ENCODE assay signal across 8 mouse cellular contexts in genomic region chr15:12667760-12668520, GRCm38 (mm10).
DNase-seq lines count a peak whose midpoint lies in the region; ATAC-seq and TF ChIP-seq lines count a peak whose summit lies in the region.

No protein-coding gene starts in this region.

- 32% methylated on average over 21 of the region's 21 CpGs for WGBS in kidney, postnatal 0 days
- WGBS in intestine, postnatal 0 days = 54% methylated on average over 21 of the region's 21 CpGs
- WGBS in midbrain, embryonic 16.5 days = 52% methylated on average over 21 of the region's 21 CpGs

- no peaks in the 10 kb centered on the region for H3K36me3 ChIP-seq in kidney, postnatal 0 days (ENCODE audit: insufficient read depth, low read length)
- H3K36me3 ChIP-seq in intestine, postnatal 0 days (ENCODE audit: control insufficient read depth, insufficient read depth) = no peaks in the 10 kb centered on the region
- H3K36me3 ChIP-seq in midbrain, embryonic 16.5 days (ENCODE audit: control insufficient read depth, insufficient read depth, low read length) = no peaks in the 10 kb centered on the region

- H3K4me1 ChIP-seq in kidney, postnatal 0 days (replicated peaks; ENCODE audit: insufficient read depth, low read length) = 0 out of 2 replicates have a peak, but pooled peaks cover 3% of the 10 kb centered on the region
- no peaks in the 10 kb centered on the region for H3K4me1 ChIP-seq in intestine, postnatal 0 days (replicated peaks; ENCODE audit: control insufficient read depth, insufficient read depth, low read length)
- H3K4me1 ChIP-seq in midbrain, embryonic 16.5 days (ENCODE audit: control insufficient read depth, insufficient read depth, low read length) = no peaks in the 10 kb centered on the region

- no peak for DNase-seq in kidney, postnatal 0 days (ENCODE audit: low spot score)
- DNase-seq in kidney, postnatal 10 days = no peak
- peak; percentile 41 for DNase-seq in retina, postnatal 1 day
- DNase-seq in left cerebral cortex, adult 9 months (ENCODE audit: low spot score in 2 of 2) = no peak
- DNase-seq in cerebellum, postnatal 25 days = no peak

- H3K27ac ChIP-seq in kidney, postnatal 0 days = no peak overlapping the region
- no peak overlapping the region for H3K27ac ChIP-seq in intestine, postnatal 0 days (ENCODE audit: low read depth, low read length)
- H3K27ac ChIP-seq in midbrain, embryonic 16.5 days (ENCODE audit: low read length) = no peak overlapping the region

- peak; percentile 63 for ATAC-seq in kidney, postnatal 0 days (replicated peaks; ENCODE audit: low FRiP score, low read depth)
- peak; percentile 76 for ATAC-seq in activated CD4-positive, CD25-positive, alpha-beta regulatory T cell, adult 4 months
- no peak for ATAC-seq in intestine, postnatal 0 days
- no peak for ATAC-seq in midbrain, embryonic 16.5 days

- H3K9me3 ChIP-seq in kidney, postnatal 0 days (replicated peaks; ENCODE audit: low read length) = no peaks in the 10 kb centered on the region
- no peaks in the 10 kb centered on the region for H3K9me3 ChIP-seq in intestine, postnatal 0 days (ENCODE audit: control insufficient read depth)
- no peaks in the 10 kb centered on the region for H3K9me3 ChIP-seq in midbrain, embryonic 16.5 days (replicated peaks; ENCODE audit: control insufficient read depth, low read length, poor library complexity, severe bottlenecking)

- 0 out of 2 replicates have a peak overlapping the region, but pooled peaks have one; percentile 21 for H3K4me3 ChIP-seq in kidney, postnatal 0 days (replicated peaks; ENCODE audit: low read depth, low read length)
- H3K4me3 ChIP-seq in intestine, postnatal 0 days (ENCODE audit: low read depth, low read length) = no peak overlapping the region
- H3K4me3 ChIP-seq in midbrain, embryonic 16.5 days (ENCODE audit: low read depth, low read length) = no peak overlapping the region

- no peak for TF ChIP-seq CTCF in kidney, postnatal 0 days (IDR thresholded peaks at IDR 0.05; ENCODE audit: low read depth)
- TF ChIP-seq CTCF in intestine, postnatal 0 days (IDR thresholded peaks at IDR 0.05; ENCODE audit: low read depth) = no peak

- H3K27me3 ChIP-seq in kidney, postnatal 0 days (ENCODE audit: insufficient read depth, low read length) = no peaks in the 10 kb centered on the region
- H3K27me3 ChIP-seq in intestine, postnatal 0 days (replicated peaks; ENCODE audit: control insufficient read depth, insufficient read depth, low read length) = no peaks in the 10 kb centered on the region
- H3K27me3 ChIP-seq in midbrain, embryonic 16.5 days (ENCODE audit: control insufficient read depth, insufficient read depth, low read depth, low read length) = no peaks in the 10 kb centered on the region

- H3K4me2 ChIP-seq in kidney, postnatal 0 days (ENCODE audit: low read length) = peak overlapping the region; percentile 52
- peak overlapping the region; percentile 32; the same call in 1 of the 2 replicates for H3K4me2 ChIP-seq in intestine, postnatal 0 days (replicated peaks; ENCODE audit: low read depth)
- no peak overlapping the region for H3K4me2 ChIP-seq in midbrain, embryonic 16.5 days (ENCODE audit: low read length)

- no peak overlapping the region for H3K9ac ChIP-seq in kidney, postnatal 0 days (ENCODE audit: low read depth, low read length)
- no peak overlapping the region for H3K9ac ChIP-seq in intestine, postnatal 0 days (ENCODE audit: low read depth, low read length)
- H3K9ac ChIP-seq in midbrain, embryonic 16.5 days (ENCODE audit: low read depth, low read length) = no peak overlapping the region

Comparison
In these comparisons a context has a peak if more than half of its experiments do, and no peak if none do; other contexts are left out.
1. ATAC-seq: peak in kidney, postnatal 0 days (single experiment) and activated CD4-positive, CD25-positive, alpha-beta regulatory T cell, adult 4 months (single experiment); none in intestine, postnatal 0 days (single experiment) and midbrain, embryonic 16.5 days (single experiment).